Mouse (Mus musculus): ENCODE results near the gene Ganc. TPM values are rescaled to one million over a fixed set of nuclear protein-coding genes. Genes with fewer than 3 reads are reported as not detected.
A peak's percentile ranks its signal among the peaks of the same experiment; 100 is the strongest.

The Ganc gene
- polyA plus RNA-seq, 1 experiment from 2014 or later: 13.7 TPM

DNA sequence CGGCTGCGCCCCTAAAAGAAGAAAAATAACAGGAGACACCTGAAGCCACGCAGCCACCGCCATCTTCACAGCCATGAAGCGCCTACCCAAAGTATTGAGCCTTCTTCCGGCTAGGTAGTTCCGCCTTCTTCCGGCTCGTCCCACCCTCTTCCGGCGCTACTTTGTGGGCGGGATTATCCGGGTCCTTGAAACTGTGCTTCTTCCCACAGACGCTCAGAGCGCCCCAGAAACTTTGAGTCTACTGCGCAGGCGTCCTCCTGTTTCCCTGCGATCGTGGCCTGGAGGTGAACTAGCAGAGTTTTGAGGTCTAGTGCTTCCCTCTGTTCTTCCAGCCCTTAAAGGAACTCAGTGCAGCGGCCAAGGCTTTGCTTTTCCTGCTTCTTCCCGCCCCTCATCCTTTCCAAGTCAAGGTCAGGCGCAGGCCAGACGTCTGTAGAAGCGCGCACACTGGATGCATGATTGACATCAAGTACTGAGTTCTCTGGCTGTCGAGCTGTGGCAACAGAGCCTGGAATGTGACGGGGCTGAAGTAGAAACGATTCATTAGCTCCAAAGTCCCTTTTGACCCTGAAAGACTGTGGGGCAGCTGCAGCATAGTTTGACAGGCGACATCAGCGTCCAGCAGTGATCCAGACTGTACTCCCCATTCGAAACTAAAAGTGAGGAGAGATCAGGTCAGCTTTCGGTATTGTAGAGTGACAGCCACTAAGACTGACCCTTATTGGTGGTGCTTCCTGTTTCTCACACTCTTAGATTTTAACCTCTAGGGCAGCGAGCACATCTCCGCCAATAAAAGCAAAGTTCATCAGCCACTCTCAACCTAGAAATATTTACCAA is 508 bp downstream of the Ganc start, which contains the start of gene Tmem87a:
Gene Tmem87a (minus strand): TSS at position 128 of the 837 bp plus-strand sequence.
- H3K36me3 ChIP-seq (ENCODE audit: insufficient read depth, low read length): 0 out of 2 replicates have a peak, but pooled peaks cover 4% of the 10 kb centered on the region
- H3K4me2 ChIP-seq (ENCODE audit: low read length): peak within 1 kb of the TSS; percentile 75
- H3K9ac ChIP-seq (ENCODE audit: low read depth, low read length): peak within 1 kb of the TSS; percentile 74
- ATAC-seq (replicated peaks; ENCODE audit: low FRiP score, low read depth) (peak; percentile 98), DNase-seq (ENCODE audit: low spot score) (peak; percentile 99)
- peak within 1 kb of the TSS; percentile 98 for H3K27ac ChIP-seq
- TF ChIP-seq CTCF (IDR thresholded peaks at IDR 0.05; ENCODE audit: low read depth): no peak
- no peaks in the 10 kb centered on the region for H3K27me3 ChIP-seq (ENCODE audit: insufficient read depth, low read length)
- under 1% methylated on average over 34 of the region's 34 CpGs for WGBS
- peaks cover 5% of the 10 kb centered on the region; the same call in 1 of the 2 replicates for H3K4me1 ChIP-seq (replicated peaks; ENCODE audit: insufficient read depth, low read length)
- no peaks in the 10 kb centered on the region; the same call in 1 of the 2 replicates for H3K9me3 ChIP-seq (replicated peaks; ENCODE audit: low read length)
- H3K4me3 ChIP-seq (replicated peaks; ENCODE audit: low read depth, low read length): peak within 1 kb of the TSS; percentile 80

DNA sequence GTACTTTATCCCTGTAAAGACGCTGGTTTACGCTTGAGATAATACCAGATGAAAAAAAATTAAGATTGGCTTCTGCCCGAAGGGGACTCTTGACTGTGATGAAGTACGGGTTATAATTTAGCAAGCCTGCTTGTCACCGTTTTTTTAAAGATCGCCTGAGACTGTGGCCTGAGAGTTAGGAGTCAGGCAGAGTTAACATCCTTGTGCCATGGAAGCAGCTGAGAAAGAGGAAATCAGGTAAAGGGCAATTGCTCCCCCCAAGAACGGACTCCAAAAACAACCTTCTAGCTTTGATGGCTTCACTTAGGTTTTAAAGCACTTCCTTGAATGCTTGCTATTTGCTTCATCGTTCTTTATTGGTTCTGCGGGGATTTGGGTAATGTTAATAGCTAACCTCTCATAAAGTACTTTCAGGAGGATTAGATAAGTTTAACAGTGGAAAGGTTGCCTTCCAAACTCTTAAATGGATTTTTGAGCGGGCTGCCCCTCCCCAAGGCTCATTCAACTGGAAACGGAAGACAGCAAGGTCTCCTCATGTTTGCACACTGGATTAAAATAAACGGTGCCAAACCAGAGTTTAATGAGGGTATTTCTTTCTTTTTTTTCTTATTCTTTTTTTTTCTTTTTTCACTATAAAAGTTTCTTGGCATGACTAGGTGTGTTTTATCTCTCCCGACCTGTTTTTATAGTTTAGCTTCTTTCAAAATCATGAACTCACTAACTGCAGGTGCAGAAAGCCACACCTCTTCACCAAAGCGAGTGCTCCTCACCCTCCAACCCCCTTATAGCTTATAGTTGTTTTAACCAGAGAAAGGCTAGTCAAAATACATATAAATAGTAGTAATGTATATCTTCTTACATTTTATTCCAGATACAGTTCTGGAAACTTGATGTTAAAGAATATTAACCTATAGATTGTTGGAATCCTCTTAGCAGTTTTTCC is 1.4 kb downstream of the Ganc start:
- 9% methylated on average over 14 of the region's 14 CpGs for WGBS
- peak overlapping the region; percentile 98 for H3K27ac ChIP-seq
- no peak for TF ChIP-seq CTCF (IDR thresholded peaks at IDR 0.05; ENCODE audit: low read depth)
- H3K36me3 ChIP-seq (ENCODE audit: insufficient read depth, low read length): 0 out of 2 replicates have a peak, but pooled peaks cover 4% of the 10 kb centered on the region
- DNase-seq (ENCODE audit: low spot score) (no peak), ATAC-seq (replicated peaks; ENCODE audit: low FRiP score, low read depth) (no peak)
- H3K9me3 ChIP-seq (replicated peaks; ENCODE audit: low read length): no peaks in the 10 kb centered on the region; the same call in 1 of the 2 replicates
- peak overlapping the region; percentile 80 for H3K4me3 ChIP-seq (replicated peaks; ENCODE audit: low read depth, low read length)
- no peaks in the 10 kb centered on the region for H3K27me3 ChIP-seq (ENCODE audit: insufficient read depth, low read length)
- H3K4me2 ChIP-seq (ENCODE audit: low read length): peak overlapping the region; percentile 75
- peak overlapping the region; percentile 74 for H3K9ac ChIP-seq (ENCODE audit: low read depth, low read length)
- peaks cover 5% of the 10 kb centered on the region; the same call in 1 of the 2 replicates for H3K4me1 ChIP-seq (replicated peaks; ENCODE audit: insufficient read depth, low read length)

DNA sequence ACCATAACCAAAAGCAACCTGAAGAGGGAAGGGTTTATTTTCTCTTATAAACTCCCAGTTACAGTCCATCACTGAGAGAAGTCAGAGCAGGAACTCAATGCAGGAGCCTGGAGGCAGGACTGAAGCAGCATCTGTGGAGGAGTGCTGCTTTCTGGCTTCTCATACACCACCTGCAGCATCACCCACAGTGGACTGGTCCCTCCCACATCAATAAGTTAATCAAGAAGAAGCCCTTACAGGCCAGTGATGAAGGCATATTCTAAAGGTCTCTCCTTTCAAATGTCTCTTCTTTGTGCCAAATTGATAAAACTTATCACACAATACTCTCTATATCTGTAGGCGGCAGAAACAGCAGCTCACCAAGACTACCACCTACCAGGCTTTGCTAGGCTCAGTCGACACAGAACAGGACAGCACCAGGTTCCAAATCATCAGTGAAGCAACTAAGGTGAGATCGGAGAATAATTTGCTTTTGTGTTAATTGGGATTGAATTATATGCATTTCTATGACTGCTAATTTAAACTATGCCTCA is 7.5 kb downstream of the Ganc start:
- Histone ChIP-seq H3K36me3 (ENCODE audit: insufficient read depth, low read length) (no peaks in the 10 kb centered on the region), H3K4me2 (ENCODE audit: low read length) (no peak overlapping the region), H3K4me3 (replicated peaks; ENCODE audit: low read depth, low read length) (no peak overlapping the region), H3K4me1 (replicated peaks; ENCODE audit: insufficient read depth, low read length) (no peaks in the 10 kb centered on the region), H3K27me3 (ENCODE audit: insufficient read depth, low read length) (no peaks in the 10 kb centered on the region), H3K9ac (ENCODE audit: low read depth, low read length) (no peak overlapping the region), H3K9me3 (replicated peaks; ENCODE audit: low read length) (no peaks in the 10 kb centered on the region; the same call in 1 of the 2 replicates), H3K27ac (no peak overlapping the region)
- 95% methylated on average over 3 of the region's 3 CpGs for WGBS
- no peak for ATAC-seq (replicated peaks; ENCODE audit: low FRiP score, low read depth)
- no peak for DNase-seq (ENCODE audit: low spot score)
- TF ChIP-seq CTCF (IDR thresholded peaks at IDR 0.05; ENCODE audit: low read depth): no peak

DNA sequence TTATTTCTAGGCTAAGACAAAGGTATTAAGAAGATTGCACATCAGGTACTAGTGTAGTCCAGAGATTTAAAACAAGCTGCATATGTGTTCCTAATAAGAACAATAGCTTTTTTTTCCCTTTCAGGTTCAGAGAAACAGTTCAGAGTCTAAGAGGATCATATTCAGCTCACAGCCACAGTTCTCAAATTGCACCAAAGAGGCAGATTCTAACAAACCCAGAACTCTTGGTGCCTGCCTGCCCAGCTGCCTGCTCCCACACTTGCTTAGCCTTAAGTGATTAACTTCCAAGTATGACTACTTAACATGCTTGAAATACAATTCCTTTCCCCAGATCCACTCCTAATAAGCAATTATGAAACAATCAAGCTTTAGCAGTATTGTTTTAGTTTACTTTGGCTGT is 10.4 kb downstream of the Ganc start:
- Histone ChIP-seq H3K9me3 (replicated peaks; ENCODE audit: low read length) (no peaks in the 10 kb centered on the region), H3K36me3 (ENCODE audit: insufficient read depth, low read length) (no peaks in the 10 kb centered on the region), H3K27me3 (ENCODE audit: insufficient read depth, low read length) (no peaks in the 10 kb centered on the region), H3K4me2 (ENCODE audit: low read length) (no peak overlapping the region), H3K4me3 (replicated peaks; ENCODE audit: low read depth, low read length) (no peak overlapping the region), H3K4me1 (replicated peaks; ENCODE audit: insufficient read depth, low read length) (no peaks in the 10 kb centered on the region), H3K27ac (no peak overlapping the region), H3K9ac (ENCODE audit: low read depth, low read length) (no peak overlapping the region)
- DNase-seq (ENCODE audit: low spot score): peak; percentile 6
- no peak for ATAC-seq (replicated peaks; ENCODE audit: low FRiP score, low read depth)
- no peak for TF ChIP-seq CTCF (IDR thresholded peaks at IDR 0.05; ENCODE audit: low read depth)

DNA sequence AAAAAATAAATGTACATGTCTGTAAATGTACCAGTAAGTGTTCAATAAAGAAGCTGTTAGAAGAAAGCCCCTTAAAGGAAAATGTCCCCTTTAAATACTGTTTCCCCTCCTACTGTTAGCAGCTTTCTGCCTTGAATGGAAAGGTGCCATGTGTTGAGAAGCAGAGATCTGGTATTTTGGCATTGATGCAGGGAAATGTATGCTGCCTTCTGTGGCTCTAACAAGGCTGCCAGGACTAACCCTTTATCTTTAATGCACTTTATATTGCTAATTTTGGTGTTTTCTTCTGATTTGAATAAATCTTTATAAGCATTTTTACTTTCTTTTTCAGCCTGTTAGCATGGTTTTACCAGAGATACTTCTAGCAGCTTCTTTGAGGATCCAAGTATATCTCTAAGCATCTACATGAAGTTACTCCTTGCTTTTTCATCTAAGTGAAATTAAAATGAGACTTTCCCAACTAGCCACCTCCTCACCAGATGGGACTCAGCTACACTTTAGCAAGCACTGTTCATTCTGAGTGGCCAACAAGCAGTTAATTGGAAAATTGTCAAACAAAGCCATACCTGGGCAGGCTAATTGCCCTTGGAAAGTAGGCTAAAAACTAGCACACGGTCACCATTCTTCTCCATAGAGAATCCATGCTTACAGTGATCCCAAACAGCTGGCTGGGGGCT is 11.2 kb downstream of the Ganc start:
- Histone ChIP-seq H3K27ac (no peak overlapping the region), H3K4me1 (replicated peaks; ENCODE audit: insufficient read depth, low read length) (no peaks in the 10 kb centered on the region), H3K27me3 (ENCODE audit: insufficient read depth, low read length) (no peaks in the 10 kb centered on the region), H3K4me3 (replicated peaks; ENCODE audit: low read depth, low read length) (no peak overlapping the region), H3K9me3 (replicated peaks; ENCODE audit: low read length) (no peaks in the 10 kb centered on the region), H3K9ac (ENCODE audit: low read depth, low read length) (no peak overlapping the region), H3K36me3 (ENCODE audit: insufficient read depth, low read length) (no peaks in the 10 kb centered on the region), H3K4me2 (ENCODE audit: low read length) (no peak overlapping the region)
- WGBS: 56% methylated on average over 1 of the region's 1 CpGs
- DNase-seq (ENCODE audit: low spot score): no peak
- no peak for ATAC-seq (replicated peaks; ENCODE audit: low FRiP score, low read depth)
- no peak for TF ChIP-seq CTCF (IDR thresholded peaks at IDR 0.05; ENCODE audit: low read depth)
